Mouse (Mus musculus) kidney, adult 2 months (tissue): Measurements from ENCODE around the gene Anxa9. TPM values are rescaled to one million over a fixed set of nuclear protein-coding genes. Genes with fewer than 3 reads are reported as not detected.

Experiments
- DNase-seq: peaks from one replicate; pipeline ENCODE4 v3.0.0; 2021
- H3K27ac ChIP-seq: fragments of 200-500 bp; 2 replicates; pipeline ENCODE4 v1.5.1; 2012; ENCODE audit warnings: low read depth, low read length, control low read depth, inconsistent platforms; ENCODE audit not compliant: insufficient read depth
- H3K27me3 ChIP-seq: fragments of 200-500 bp; replicated peaks from 2 replicates; pipeline ENCODE4 v1.6.1; 2012; ENCODE audit warnings: mild to moderate bottlenecking, moderate library complexity, low read length, inconsistent platforms; ENCODE audit not compliant: control insufficient read depth, insufficient read depth
- H3K36me3 ChIP-seq: fragments of 200-500 bp; 2 replicates; pipeline ENCODE4 v1.6.1; 2012; ENCODE audit warnings: mild to moderate bottlenecking, moderate library complexity, low read length, inconsistent platforms; ENCODE audit not compliant: control insufficient read depth, insufficient read depth
- H3K4me1 ChIP-seq: fragments of 200-500 bp; 2 replicates; pipeline ENCODE4 v1.6.1; 2011; ENCODE audit warnings: low read length; ENCODE audit not compliant: control insufficient read depth, insufficient read depth
- H3K4me3 ChIP-seq: fragments of 200-500 bp; 2 replicates; pipeline ENCODE4 v1.5.1; 2011; ENCODE audit warnings: mild to moderate bottlenecking, low read depth, low read length, control low read depth; ENCODE audit not compliant: insufficient read depth
- CTCF ChIP-seq: fragments of 200-500 bp; conservative IDR thresholded peaks from 2 replicates; pipeline ENCODE4 v1.5.1; 2011; ENCODE audit warnings: low read depth, mild to moderate bottlenecking, control low read depth, low read length, moderate library complexity, mixed read lengths; ENCODE audit not compliant: insufficient read depth, insufficient read length
- POLR2A ChIP-seq: fragments of 200-500 bp; IDR thresholded peaks from one replicate; pipeline ENCODE4 v1.6.1; 2011; ENCODE audit warnings: low read depth, low read length, control low read depth
- WGBS: fragments of 180-500 bp; shearing (Covaris S2); methylation state at CpG from one replicate; pipeline ENCODE4 v1.1.7; 2018; 5-methylcytosine and 5-hydroxymethylcytosine counted together
- polyA plus RNA-seq: library from polyadenylated mRNA; depleted of rRNA; stranded (reverse); fragments of >200 nt; gene quantifications from 2 replicates; pipeline ENCODE4 v1.2.3, GENCODE M21; 2012

Gene Anxa9
- polyA plus RNA-seq, 1 experiment = 5.6 TPM

GRCm38 (mm10) chr3:95296103-95296469, 10.9 kb downstream of the Anxa9 start:
- H3K4me1 ChIP-seq = peaks cover 40% of the 10 kb centered on the region
- DNase-seq = peak; percentile 84
- H3K27me3 ChIP-seq = no peaks in the 10 kb centered on the region
- no peak overlapping the region for H3K4me3 ChIP-seq
- H3K36me3 ChIP-seq = no peaks in the 10 kb centered on the region; the same call in 1 of the 2 replicates
- no peak for TF ChIP-seq POLR2A
- TF ChIP-seq CTCF = peak; percentile 67
- WGBS = 4% methylated on average over 5 of the region's 5 CpGs
- H3K27ac ChIP-seq = peak overlapping the region; percentile 93

GRCm38 (mm10) chr3:95295321-95296102, 11.5 kb downstream of the Anxa9 start:
- H3K27me3 ChIP-seq = no peaks in the 10 kb centered on the region
- DNase-seq = peak; percentile 89
- H3K4me1 ChIP-seq = peaks cover 44% of the 10 kb centered on the region
- peak overlapping the region; percentile 93 for H3K27ac ChIP-seq
- no peaks in the 10 kb centered on the region; the same call in 1 of the 2 replicates for H3K36me3 ChIP-seq
- H3K4me3 ChIP-seq = no peak overlapping the region
- TF ChIP-seq CTCF (peak; percentile 43), POLR2A (no peak)
- WGBS = 33% methylated on average over 11 of the region's 11 CpGs

GRCm38 (mm10) chr3:95294718-95295117, 12.3 kb downstream of the Anxa9 start:
- TF ChIP-seq POLR2A = no peak
- no peak for TF ChIP-seq CTCF
- WGBS = 55% methylated on average over 5 of the region's 5 CpGs
- Histone ChIP-seq H3K36me3 (peaks cover 2% of the 10 kb centered on the region; the same call in 1 of the 2 replicates), H3K27ac (peak overlapping the region; percentile 93), H3K27me3 (no peaks in the 10 kb centered on the region), H3K4me1 (peaks cover 49% of the 10 kb centered on the region), H3K4me3 (no peak overlapping the region)
- no peak for DNase-seq

GRCm38 (mm10) chr3:95294316-95294715, 12.7 kb downstream of the Anxa9 start:
- H3K27ac ChIP-seq = peak overlapping the region; percentile 93; the same call in 1 of the 2 replicates
- 62% methylated on average over 7 of the region's 7 CpGs for WGBS
- no peaks in the 10 kb centered on the region for H3K27me3 ChIP-seq
- no peak for TF ChIP-seq POLR2A
- no peak for TF ChIP-seq CTCF
- no peak for DNase-seq
- H3K4me1 ChIP-seq = peaks cover 49% of the 10 kb centered on the region
- peaks cover 2% of the 10 kb centered on the region; the same call in 1 of the 2 replicates for H3K36me3 ChIP-seq
- no peak overlapping the region for H3K4me3 ChIP-seq

- H3K27ac ChIP-seq = peak overlapping the region; percentile 93
- DNase-seq = peak; percentile 89
- WGBS = 7% methylated on average over 11 of the region's 11 CpGs
Measured at GRCm38 (mm10) chr3:95293537-95293936, 13.4 kb downstream of the Anxa9 start.

GRCm38 (mm10) chr3:95292899-95293298, 14.1 kb downstream of the Anxa9 start:
- Histone ChIP-seq H3K4me3 (no peak overlapping the region), H3K36me3 (peaks cover 8% of the 10 kb centered on the region; the same call in 1 of the 2 replicates), H3K4me1 (peaks cover 53% of the 10 kb centered on the region), H3K27ac (peak overlapping the region; percentile 93), H3K27me3 (no peaks in the 10 kb centered on the region)
- DNase-seq = no peak
- 71% methylated on average over 2 of the region's 2 CpGs for WGBS
- TF ChIP-seq POLR2A (no peak), CTCF (no peak)

More at GRCm38 (mm10) chr3:95293537-95293936, 13.4 kb downstream of the Anxa9 start:
- TF ChIP-seq CTCF (no peak), POLR2A (no peak)
- Histone ChIP-seq H3K36me3 (peaks cover 4% of the 10 kb centered on the region; the same call in 1 of the 2 replicates), H3K4me3 (no peak overlapping the region), H3K27me3 (no peaks in the 10 kb centered on the region), H3K4me1 (peaks cover 49% of the 10 kb centered on the region)

- 57% methylated on average over 4 of the region's 4 CpGs for WGBS
- peaks cover 8% of the 10 kb centered on the region; the same call in 1 of the 2 replicates for H3K36me3 ChIP-seq
- peak; percentile 67 for DNase-seq
- TF ChIP-seq POLR2A (no peak), CTCF (no peak)
- peak overlapping the region; percentile 25; the same call in 1 of the 2 replicates for H3K27ac ChIP-seq
- H3K4me1 ChIP-seq = peaks cover 62% of the 10 kb centered on the region
- no peaks in the 10 kb centered on the region for H3K27me3 ChIP-seq
- no peak overlapping the region for H3K4me3 ChIP-seq
Measured at GRCm38 (mm10) chr3:95291041-95291440, 15.9 kb downstream of the Anxa9 start.
